Mouse (Mus musculus): ENCODE results near the gene Hist1h4h. TPM values are rescaled to one million over a fixed set of nuclear protein-coding genes. Genes with fewer than 3 reads are reported as not detected.
"Not testable (repeated sequence)": the region's sequence is repeated elsewhere in the genome, so short reads cannot be mapped to it uniquely, and the experiment has no call there.

The Hist1h4h gene
- polyA plus RNA-seq, 1 experiment from 2014 or later, result 5.1 TPM

DNA sequence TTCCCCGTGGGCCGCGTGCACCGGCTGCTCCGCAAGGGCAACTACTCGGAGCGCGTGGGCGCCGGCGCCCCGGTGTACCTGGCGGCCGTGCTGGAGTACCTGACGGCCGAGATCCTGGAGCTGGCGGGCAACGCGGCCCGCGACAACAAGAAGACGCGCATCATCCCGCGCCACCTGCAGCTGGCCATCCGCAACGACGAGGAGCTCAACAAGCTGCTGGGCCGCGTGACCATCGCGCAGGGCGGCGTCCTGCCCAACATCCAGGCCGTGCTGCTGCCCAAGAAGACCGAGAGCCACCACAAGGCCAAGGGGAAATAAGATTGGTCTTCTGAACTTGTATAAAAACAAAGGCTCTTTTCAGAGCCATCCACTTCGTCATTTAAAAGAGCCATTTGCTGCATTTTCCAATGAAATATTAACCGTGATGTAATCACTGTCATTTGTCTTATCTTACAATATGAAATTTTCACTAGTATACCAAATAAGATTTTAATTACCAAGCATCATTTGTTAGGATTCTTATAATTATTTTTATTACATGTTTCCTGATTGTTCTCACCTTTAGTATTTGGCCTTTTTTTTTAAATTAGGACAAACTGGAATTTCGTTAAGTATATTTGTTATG, 43.8 kb downstream of the Hist1h4h start:
- not testable (repeated sequence) for H3K36me3 ChIP-seq (ENCODE audit: control insufficient read depth, insufficient read depth, low read length); H3K9me3 ChIP-seq (ENCODE audit: control insufficient read depth, low read length); ATAC-seq (ENCODE audit: low read depth); H3K27me3 ChIP-seq (replicated peaks; ENCODE audit: control insufficient read depth, insufficient read depth, low read length); DNase-seq (ENCODE audit: low spot score)
- peak overlapping the region; percentile 95 for H3K27ac ChIP-seq (replicated peaks; ENCODE audit: low read depth, low read length)
- H3K9ac ChIP-seq (ENCODE audit: low read depth, low read length), result peak overlapping the region; percentile 60
- peaks cover 16% of the 10 kb centered on the region for H3K4me1 ChIP-seq (ENCODE audit: control insufficient read depth, insufficient read depth, low read length)
- H3K4me2 ChIP-seq (ENCODE audit: low read depth, low read length), result peak overlapping the region; percentile 75
- H3K4me3 ChIP-seq (ENCODE audit: low read depth, low read length), result peak overlapping the region; percentile 43
- WGBS, result under 1% methylated on average over 5 of the region's 39 CpGs

- Histone ChIP-seq H3K9ac (ENCODE audit: low read depth, low read length) (peak within 1 kb of the TSS; percentile 72), H3K27ac (replicated peaks; ENCODE audit: low read depth, low read length) (peak within 1 kb of the TSS; percentile 91), H3K9me3 (ENCODE audit: control insufficient read depth, low read length) (no peaks in the 10 kb centered on the region), H3K4me3 (ENCODE audit: low read depth, low read length) (peak within 1 kb of the TSS; percentile 43), H3K27me3 (replicated peaks; ENCODE audit: control insufficient read depth, insufficient read depth, low read length) (no peaks in the 10 kb centered on the region), H3K4me2 (ENCODE audit: low read depth, low read length) (peak within 1 kb of the TSS; percentile 63), H3K36me3 (ENCODE audit: control insufficient read depth, insufficient read depth, low read length) (no peaks in the 10 kb centered on the region), H3K4me1 (ENCODE audit: control insufficient read depth, insufficient read depth, low read length) (peaks cover 11% of the 10 kb centered on the region)
- DNase-seq (ENCODE audit: low spot score) (peak; percentile 96), ATAC-seq (ENCODE audit: low read depth) (peak; percentile 59)
- under 1% methylated on average over 18 of the region's 18 CpGs for WGBS
These were observed 44.5 kb downstream of the Hist1h4h start, which contains the start of gene Hist1h3d for GRCm38 (mm10) chr13:23575271-23575851. Hist1h3d (plus strand) TSS chr13:23575763.

GRCm38 (mm10) chr13:23575864-23576313, 45.0 kb downstream of the Hist1h4h start:
- peak overlapping the region; percentile 72 for H3K9ac ChIP-seq (ENCODE audit: low read depth, low read length)
- H3K36me3 ChIP-seq (ENCODE audit: control insufficient read depth, insufficient read depth, low read length); H3K27me3 ChIP-seq (replicated peaks; ENCODE audit: control insufficient read depth, insufficient read depth, low read length); ATAC-seq (ENCODE audit: low read depth); DNase-seq (ENCODE audit: low spot score); H3K9me3 ChIP-seq (ENCODE audit: control insufficient read depth, low read length): not testable (repeated sequence)
- H3K27ac ChIP-seq (replicated peaks; ENCODE audit: low read depth, low read length), result peak overlapping the region; percentile 91
- H3K4me3 ChIP-seq (ENCODE audit: low read depth, low read length), result peak overlapping the region; percentile 43
- H3K4me1 ChIP-seq (ENCODE audit: control insufficient read depth, insufficient read depth, low read length), result peaks cover 12% of the 10 kb centered on the region
- H3K4me2 ChIP-seq (ENCODE audit: low read depth, low read length), result peak overlapping the region; percentile 63
- under 1% methylated on average over 8 of the region's 40 CpGs for WGBS

GRCm38 (mm10) chr13:23576351-23576881, 45.6 kb downstream of the Hist1h4h start:
- Histone ChIP-seq H3K36me3 (ENCODE audit: control insufficient read depth, insufficient read depth, low read length) (no peaks in the 10 kb centered on the region), H3K27ac (replicated peaks; ENCODE audit: low read depth, low read length) (peak overlapping the region; percentile 91), H3K27me3 (replicated peaks; ENCODE audit: control insufficient read depth, insufficient read depth, low read length) (no peaks in the 10 kb centered on the region), H3K9me3 (ENCODE audit: control insufficient read depth, low read length) (no peaks in the 10 kb centered on the region), H3K9ac (ENCODE audit: low read depth, low read length) (peak overlapping the region; percentile 72), H3K4me2 (ENCODE audit: low read depth, low read length) (peak overlapping the region; percentile 63), H3K4me3 (ENCODE audit: low read depth, low read length) (peak overlapping the region; percentile 43), H3K4me1 (ENCODE audit: control insufficient read depth, insufficient read depth, low read length) (peaks cover 15% of the 10 kb centered on the region)
- ATAC-seq (ENCODE audit: low read depth), result no peak
- 3% methylated on average over 7 of the region's 7 CpGs for WGBS
- peak; percentile 43 for DNase-seq (ENCODE audit: low spot score)

DNA sequence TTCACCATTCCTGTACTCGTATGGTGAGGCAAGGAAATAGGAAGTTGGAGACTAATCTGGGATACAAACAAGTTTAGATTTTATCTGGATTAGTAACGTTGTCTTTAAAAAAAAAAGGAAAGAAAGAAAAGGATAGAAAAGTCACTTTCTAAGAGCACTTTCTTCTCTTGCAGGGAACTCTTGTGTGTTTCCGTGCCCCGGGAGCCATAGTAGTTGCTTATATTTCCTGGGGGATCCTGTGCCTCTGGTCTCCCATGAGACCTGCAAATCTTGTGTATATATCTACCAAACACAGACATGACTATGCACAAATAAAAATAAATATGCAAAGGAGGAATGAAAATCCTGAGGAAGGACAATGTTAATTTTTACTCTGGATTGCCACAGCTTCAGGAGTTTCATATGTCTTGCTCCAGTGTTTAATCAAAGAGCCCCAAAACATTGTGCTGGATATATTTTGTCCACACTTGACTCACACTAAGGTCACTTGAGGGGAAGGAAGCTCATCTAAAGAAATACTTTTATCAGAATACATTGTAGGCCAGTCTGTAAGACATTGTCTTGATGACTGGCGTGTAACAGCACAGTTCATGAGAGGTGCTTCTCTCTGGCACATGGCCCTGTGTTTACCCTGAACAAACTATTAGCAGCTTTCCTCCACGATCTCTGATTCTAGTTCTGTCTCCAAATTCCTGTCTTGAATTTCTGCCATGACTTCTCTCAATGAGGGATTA, 46.2 kb downstream of the Hist1h4h start:
- peak overlapping the region; percentile 63 for H3K4me2 ChIP-seq (ENCODE audit: low read depth, low read length)
- peaks cover 15% of the 10 kb centered on the region for H3K4me1 ChIP-seq (ENCODE audit: control insufficient read depth, insufficient read depth, low read length)
- H3K36me3 ChIP-seq (ENCODE audit: control insufficient read depth, insufficient read depth, low read length), result no peaks in the 10 kb centered on the region
- H3K27me3 ChIP-seq (replicated peaks; ENCODE audit: control insufficient read depth, insufficient read depth, low read length), result no peaks in the 10 kb centered on the region
- peak overlapping the region; percentile 91 for H3K27ac ChIP-seq (replicated peaks; ENCODE audit: low read depth, low read length)
- no peaks in the 10 kb centered on the region for H3K9me3 ChIP-seq (ENCODE audit: control insufficient read depth, low read length)
- ATAC-seq (ENCODE audit: low read depth) (no peak), DNase-seq (ENCODE audit: low spot score) (no peak)
- H3K4me3 ChIP-seq (ENCODE audit: low read depth, low read length), result peak overlapping the region; percentile 43
- WGBS, result 33% methylated on average over 6 of the region's 6 CpGs
- peak overlapping the region; percentile 72 for H3K9ac ChIP-seq (ENCODE audit: low read depth, low read length)

DNA sequence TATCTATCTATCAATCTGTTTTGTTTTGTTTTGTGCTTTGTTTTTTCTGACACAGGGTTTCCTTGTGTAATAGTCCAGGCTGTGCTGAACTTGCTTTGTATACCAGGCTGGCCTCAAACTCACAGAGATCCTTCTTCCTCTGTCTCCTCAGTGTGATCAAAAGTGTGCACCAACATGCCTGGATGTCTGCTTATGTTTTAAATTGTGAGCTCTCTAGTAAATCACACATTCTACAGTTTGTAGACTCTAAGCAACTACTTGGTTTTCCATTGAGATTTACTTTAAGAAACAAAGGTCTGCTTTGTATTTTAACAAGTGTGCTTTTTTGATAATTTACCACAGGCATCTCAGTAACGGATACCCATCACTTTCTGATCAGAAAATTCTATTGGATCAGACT, 47.0 kb downstream of the Hist1h4h start:
- Histone ChIP-seq H3K27ac (replicated peaks; ENCODE audit: low read depth, low read length) (no peak overlapping the region), H3K9me3 (ENCODE audit: control insufficient read depth, low read length) (no peaks in the 10 kb centered on the region), H3K4me3 (ENCODE audit: low read depth, low read length) (no peak overlapping the region), H3K4me2 (ENCODE audit: low read depth, low read length) (no peak overlapping the region), H3K4me1 (ENCODE audit: control insufficient read depth, insufficient read depth, low read length) (peaks cover 17% of the 10 kb centered on the region), H3K36me3 (ENCODE audit: control insufficient read depth, insufficient read depth, low read length) (no peaks in the 10 kb centered on the region), H3K9ac (ENCODE audit: low read depth, low read length) (no peak overlapping the region), H3K27me3 (replicated peaks; ENCODE audit: control insufficient read depth, insufficient read depth, low read length) (no peaks in the 10 kb centered on the region)
- no peak for DNase-seq (ENCODE audit: low spot score)
- no peak for ATAC-seq (ENCODE audit: low read depth)
- WGBS, result 81% methylated on average over 1 of the region's 1 CpGs

Small RNA genes within 50 kb of the gene (microRNA-seq; reads per million reads assigned to microRNA genes)
- gene Gm44297 (ENCODE audit: borderline number of aligned reads) (not detected), gene Gm44359 (ENCODE audit: borderline number of aligned reads) (not detected), gene Gm44394 (ENCODE audit: borderline number of aligned reads) (not detected), gene n-TStga1 (ENCODE audit: borderline number of aligned reads) (0.83 reads per million)

Other genes starting within 250 kb of the Hist1h4h start
- 40.2 and 44.9 TPM in 2 replicates for gene Zfp322a, start 161.8 kb upstream of the Hist1h4h start, polyA plus RNA-seq (2014; fragmentation: Nextera tagmentation; extraction: Ambion mirVana)
- 10.3 and 11.6 TPM in 2 replicates for gene Abt1, start 107.2 kb upstream of the Hist1h4h start, polyA plus RNA-seq (2014; fragmentation: Nextera tagmentation; extraction: Ambion mirVana)
- 0.18 TPM in 1 of 2 replicates, not detected in the other for gene Btn1a1, start 65.1 kb upstream of the Hist1h4h start, polyA plus RNA-seq (2014; fragmentation: Nextera tagmentation; extraction: Ambion mirVana)
- 0.40 and 0.51 TPM in 2 replicates for gene Btn2a2, start 42.2 kb upstream of the Hist1h4h start, polyA plus RNA-seq (2014; fragmentation: Nextera tagmentation; extraction: Ambion mirVana)
- gene Hist1h2af, start 2.9 kb downstream of the Hist1h4h start, polyA plus RNA-seq (2014; fragmentation: Nextera tagmentation; extraction: Ambion mirVana), result 5.2 and 7.0 TPM in 2 replicates
- 3.7 and 4.1 TPM in 2 replicates for gene Hist1h3g, start 4.4 kb downstream of the Hist1h4h start, polyA plus RNA-seq (2014; fragmentation: Nextera tagmentation; extraction: Ambion mirVana)
- 0.76 and 0.77 TPM in 2 replicates for gene Hist1h2bh, start 12.3 kb downstream of the Hist1h4h start, polyA plus RNA-seq (2014; fragmentation: Nextera tagmentation; extraction: Ambion mirVana)
- gene Hist1h3f, start 13.0 kb downstream of the Hist1h4h start, polyA plus RNA-seq (2014; fragmentation: Nextera tagmentation; extraction: Ambion mirVana), result 0.71 and 1.0 TPM in 2 replicates
- gene Hist1h4f, start 20.6 kb downstream of the Hist1h4h start, polyA plus RNA-seq (2014; fragmentation: Nextera tagmentation; extraction: Ambion mirVana), result 0.84 and 0.88 TPM in 2 replicates
- 0.60 TPM in 2 replicates for gene Hist1h1d, start 22.2 kb downstream of the Hist1h4h start, polyA plus RNA-seq (2014; fragmentation: Nextera tagmentation; extraction: Ambion mirVana)
- gene Hist1h3e, start 31.3 kb downstream of the Hist1h4h start, polyA plus RNA-seq (2014; fragmentation: Nextera tagmentation; extraction: Ambion mirVana), result 4.4 and 6.1 TPM in 2 replicates
- 93.4 and 108 TPM in 2 replicates for gene Hist1h2ae, start 40.2 kb downstream of the Hist1h4h start, polyA plus RNA-seq (2014; fragmentation: Nextera tagmentation; extraction: Ambion mirVana)
- 5.1 and 5.3 TPM in 2 replicates for gene Hist1h2bg, start 40.3 kb downstream of the Hist1h4h start, polyA plus RNA-seq (2014; fragmentation: Nextera tagmentation; extraction: Ambion mirVana)
- gene Hist1h2bf, start 43.1 kb downstream of the Hist1h4h start, polyA plus RNA-seq (2014; fragmentation: Nextera tagmentation; extraction: Ambion mirVana), result 3.6 and 4.1 TPM in 2 replicates
- gene Hist1h2ad, start 43.3 kb downstream of the Hist1h4h start, polyA plus RNA-seq (2014; fragmentation: Nextera tagmentation; extraction: Ambion mirVana), result 1.6 and 2.8 TPM in 2 replicates
- 5.2 and 7.2 TPM in 2 replicates for gene Hist1h3d, start 44.7 kb downstream of the Hist1h4h start, polyA plus RNA-seq (2014; fragmentation: Nextera tagmentation; extraction: Ambion mirVana)
- 74.5 and 84.0 TPM in 2 replicates for gene Hist1h4d, start 50.5 kb downstream of the Hist1h4h start, polyA plus RNA-seq (2014; fragmentation: Nextera tagmentation; extraction: Ambion mirVana)
- gene Hist1h2be, start 90.1 kb downstream of the Hist1h4h start, polyA plus RNA-seq (2014; fragmentation: Nextera tagmentation; extraction: Ambion mirVana), result 1.5 and 2.2 TPM in 2 replicates
- 12.8 and 15.7 TPM in 2 replicates for gene Hist1h1e, start 91.5 kb downstream of the Hist1h4h start, polyA plus RNA-seq (2014; fragmentation: Nextera tagmentation; extraction: Ambion mirVana)
- gene Hist1h2ac, start 152.9 kb downstream of the Hist1h4h start, polyA plus RNA-seq (2014; fragmentation: Nextera tagmentation; extraction: Ambion mirVana), result 1.2 and 1.3 TPM in 2 replicates
- 52.7 and 78.2 TPM in 2 replicates for gene Hist1h2bc, start 153.1 kb downstream of the Hist1h4h start, polyA plus RNA-seq (2014; fragmentation: Nextera tagmentation; extraction: Ambion mirVana)
- 0.19 and 0.31 TPM in 2 replicates for gene Hist1h1t, start 164.8 kb downstream of the Hist1h4h start, polyA plus RNA-seq (2014; fragmentation: Nextera tagmentation; extraction: Ambion mirVana)
- gene Hist1h4c, start 167.4 kb downstream of the Hist1h4h start, polyA plus RNA-seq (2014; fragmentation: Nextera tagmentation; extraction: Ambion mirVana), result 5.7 and 5.8 TPM in 2 replicates
- gene Hfe, start 179.8 kb downstream of the Hist1h4h start, polyA plus RNA-seq (2014; fragmentation: Nextera tagmentation; extraction: Ambion mirVana), result 9.6 and 10.3 TPM in 2 replicates
- 36.1 and 37.8 TPM in 2 replicates for gene Hist1h1c, start 207.8 kb downstream of the Hist1h4h start, polyA plus RNA-seq (2014; fragmentation: Nextera tagmentation; extraction: Ambion mirVana)
- gene Hist1h3c, start 214.6 kb downstream of the Hist1h4h start, polyA plus RNA-seq (2014; fragmentation: Nextera tagmentation; extraction: Ambion mirVana), result 5.1 and 7.5 TPM in 2 replicates
- gene Hist1h2bb, start 215.7 kb downstream of the Hist1h4h start, polyA plus RNA-seq (2014; fragmentation: Nextera tagmentation; extraction: Ambion mirVana), result 1.2 and 2.1 TPM in 2 replicates
- gene Hist1h2ab, start 220.1 kb downstream of the Hist1h4h start, polyA plus RNA-seq (2014; fragmentation: Nextera tagmentation; extraction: Ambion mirVana), result 30.2 and 32.6 TPM in 2 replicates
- gene Hist1h3b, start 221.2 kb downstream of the Hist1h4h start, polyA plus RNA-seq (2014; fragmentation: Nextera tagmentation; extraction: Ambion mirVana), result 6.6 and 11.5 TPM in 2 replicates
- gene Hist1h4b, start 226.0 kb downstream of the Hist1h4h start, polyA plus RNA-seq (2014; fragmentation: Nextera tagmentation; extraction: Ambion mirVana), result 3.5 and 4.7 TPM in 2 replicates
- 0.68 and 0.74 TPM in 2 replicates for gene Hist1h4a, start 230.2 kb downstream of the Hist1h4h start, polyA plus RNA-seq (2014; fragmentation: Nextera tagmentation; extraction: Ambion mirVana)
- 3.7 and 4.9 TPM in 2 replicates for gene Hist1h3a, start 231.3 kb downstream of the Hist1h4h start, polyA plus RNA-seq (2014; fragmentation: Nextera tagmentation; extraction: Ambion mirVana)
- 3.2 and 3.5 TPM in 2 replicates for gene Hist1h1a, start 232.6 kb downstream of the Hist1h4h start, polyA plus RNA-seq (2014; fragmentation: Nextera tagmentation; extraction: Ambion mirVana)
- 0.31 TPM in 1 of 2 replicates, not detected in the other for gene Trim38, start 238.9 kb downstream of the Hist1h4h start, polyA plus RNA-seq (2014; fragmentation: Nextera tagmentation; extraction: Ambion mirVana)